Mouse (Mus musculus) myocyte (in vitro differentiated cells): ENCODE measurements around the gene Sipa1l1. TPM values are rescaled to one million over a fixed set of nuclear protein-coding genes. Genes with fewer than 3 reads are reported as not detected.

ENCODE experiments used
- H3K27me3 ChIP-seq: one replicate; pipeline ENCODE4 v1.6.1; 2011; ENCODE audit not compliant: control insufficient read depth, insufficient read depth, insufficient read length
- H3K36me3 ChIP-seq: one replicate; pipeline ENCODE4 v1.6.1; 2011; ENCODE audit not compliant: control insufficient read depth, insufficient read depth
- H3K4me2 ChIP-seq: one replicate; pipeline ENCODE4 v1.6.1; 2011; ENCODE audit warnings: low read depth, control low read depth
- H3K4me3 ChIP-seq: one replicate; pipeline ENCODE4 v1.5.1; 2011; ENCODE audit warnings: mild to moderate bottlenecking, control low read depth, moderate library complexity
- H3K79me2 ChIP-seq: one replicate; pipeline ENCODE4 v1.6.1; 2011; ENCODE audit not compliant: control insufficient read depth, insufficient read depth
- H3ac ChIP-seq: one replicate; pipeline ENCODE4 v1.6.1; 2011; ENCODE audit not compliant: control insufficient read depth, insufficient read length
- CEBPB ChIP-seq: IDR thresholded peaks from 2 replicates; pipeline ENCODE4 v1.6.1; 2011; ENCODE audit warnings: mild to moderate bottlenecking, moderate library complexity; ENCODE audit not compliant: poor library complexity, insufficient read depth, severe bottlenecking
- E2F4 ChIP-seq: IDR thresholded peaks from one replicate; pipeline ENCODE4 v1.6.1; 2011; ENCODE audit warnings: mild to moderate bottlenecking, control low read depth, moderate library complexity; ENCODE audit not compliant: insufficient read depth
- MAX ChIP-seq: IDR thresholded peaks from one replicate; pipeline ENCODE4 v1.6.1; 2011; ENCODE audit warnings: low read depth, mild to moderate bottlenecking, control low read depth
- MYOD1 ChIP-seq, 3 experiments: IDR thresholded peaks; one replicate each; pipeline ENCODE4 v1.6.1; 2011; ENCODE audit warnings: control low read depth in 2 of 3, low read depth in 2 of 3, mild to moderate bottlenecking in 2 of 3, moderate library complexity in 1 of 3; ENCODE audit not compliant: insufficient read length in 2 of 3, control insufficient read depth in 1 of 3
- MYOG ChIP-seq, 3 experiments: IDR thresholded peaks; one replicate each; pipeline ENCODE4 v1.6.1; 2011; ENCODE audit warnings: control low read depth in 2 of 3, low read depth in 2 of 3, mild to moderate bottlenecking in 2 of 3; ENCODE audit not compliant: insufficient read length in 2 of 3, control insufficient read depth in 1 of 3, insufficient read depth in 1 of 3
- POLR2A ChIP-seq: IDR thresholded peaks from one replicate; pipeline ENCODE4 v1.6.1; 2011; ENCODE audit warnings: low read depth, mild to moderate bottlenecking, control low read depth, moderate library complexity; ENCODE audit not compliant: insufficient read length
- POLR2AphosphoS2 ChIP-seq: IDR thresholded peaks from one replicate; pipeline ENCODE4 v1.6.1; 2011; ENCODE audit warnings: low read depth, control low read depth; ENCODE audit not compliant: insufficient read length
- REST ChIP-seq: IDR thresholded peaks from one replicate; pipeline ENCODE4 v1.6.1; 2011; ENCODE audit warnings: mild to moderate bottlenecking, control low read depth, moderate library complexity; ENCODE audit not compliant: insufficient read depth, insufficient read length
- SRF ChIP-seq: IDR thresholded peaks from one replicate; pipeline ENCODE4 v1.6.1; 2011; ENCODE audit warnings: low read depth; ENCODE audit not compliant: control insufficient read depth, insufficient read length
- TCF12 ChIP-seq: IDR thresholded peaks from one replicate; pipeline ENCODE4 v1.6.1; 2011; ENCODE audit warnings: mild to moderate bottlenecking, control low read depth; ENCODE audit not compliant: poor library complexity, insufficient read depth, severe bottlenecking
- TCF3 ChIP-seq: IDR thresholded peaks from one replicate; pipeline ENCODE4 v1.6.1; 2011; ENCODE audit warnings: low read depth, control low read depth; ENCODE audit not compliant: insufficient read length
- USF1 ChIP-seq: IDR thresholded peaks from one replicate; pipeline ENCODE4 v1.6.1; 2011; ENCODE audit warnings: low read depth, mild to moderate bottlenecking, control low read depth, moderate library complexity
- polyA plus RNA-seq: library from polyadenylated mRNA; unstranded; fragments of >200 nt; fragmentation: generic; extraction: Trizol; gene quantifications from one replicate; pipeline ENCODE4 v1.2.1, GENCODE M21; 2012; ENCODE audit warnings: missing spikeins

Gene Sipa1l1
- polyA plus RNA-seq, 1 experiment, result 22.5 TPM

- Histone ChIP-seq H3K4me2 (no peak overlapping the region), H3K36me3 (no peaks in the 10 kb centered on the region), H3ac (no peak overlapping the region), H3K4me3 (no peak overlapping the region), H3K79me2 (no peaks in the 10 kb centered on the region), H3K27me3 (no peaks in the 10 kb centered on the region)
- TF ChIP-seq POLR2A (no peak), SRF (peak; percentile 61), MYOD1 (IDR thresholded peaks at IDR 0.05; ENCODE audit: control insufficient read depth in 1 of 3, insufficient read length in 2 of 3, low read depth in 2 of 3) (peak in 1 of 3 experiments; percentile 12), E2F4 (no peak), TCF12 (no peak), TCF3 (no peak), USF1 (no peak), CEBPB (no peak), MYOG (IDR thresholded peaks at IDR 0.05; ENCODE audit: control insufficient read depth in 1 of 3, insufficient read depth in 1 of 3, insufficient read length in 2 of 3, low read depth in 2 of 3) (peak in 1 of 3 experiments; percentile 3)
Observed at GRCm38 (mm10) chr12:82409686-82410472, 240.8 kb downstream of the Sipa1l1 start.

DNA sequence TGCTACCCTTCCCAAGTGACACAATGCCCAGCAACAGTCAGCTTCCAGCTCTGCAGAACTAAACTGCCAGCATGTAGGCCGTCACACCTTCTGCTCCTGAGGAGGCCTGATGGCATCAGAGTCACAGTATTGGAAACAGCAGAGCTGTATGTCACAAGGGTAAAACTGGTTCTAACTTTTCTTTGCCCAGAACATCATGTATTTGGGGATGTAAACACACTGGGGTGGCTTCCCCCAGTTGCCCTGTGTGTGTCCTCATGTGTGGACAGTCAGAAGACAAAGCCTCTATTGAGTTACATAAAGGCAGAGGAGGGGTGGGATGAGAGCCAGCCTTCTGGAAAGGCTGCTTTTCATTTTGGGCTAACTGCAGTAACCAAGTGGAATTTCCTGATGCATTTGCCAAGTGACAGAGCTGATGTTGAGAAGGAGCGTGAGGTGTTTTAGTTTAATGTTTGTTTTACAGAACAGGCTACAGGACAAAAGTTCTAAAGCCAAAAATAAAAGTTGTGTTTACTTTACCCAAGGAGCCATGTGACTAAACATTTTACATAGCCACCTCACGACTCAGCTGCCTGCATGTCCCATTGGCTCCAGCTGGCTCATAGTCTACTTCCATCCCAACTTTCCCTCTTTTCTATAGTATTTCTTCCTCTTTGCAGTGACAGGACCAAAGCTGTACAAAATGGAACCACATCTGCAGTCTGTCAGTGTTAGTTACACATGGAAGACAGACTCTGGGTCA lies 243.3 kb downstream of the Sipa1l1 start:
- Histone ChIP-seq H3K4me2 (no peak overlapping the region), H3K27me3 (no peaks in the 10 kb centered on the region), H3ac (no peak overlapping the region), H3K4me3 (no peak overlapping the region), H3K79me2 (no peaks in the 10 kb centered on the region), H3K36me3 (peaks cover 8% of the 10 kb centered on the region)
- TF ChIP-seq TCF12 (no peak), CEBPB (no peak)

DNA sequence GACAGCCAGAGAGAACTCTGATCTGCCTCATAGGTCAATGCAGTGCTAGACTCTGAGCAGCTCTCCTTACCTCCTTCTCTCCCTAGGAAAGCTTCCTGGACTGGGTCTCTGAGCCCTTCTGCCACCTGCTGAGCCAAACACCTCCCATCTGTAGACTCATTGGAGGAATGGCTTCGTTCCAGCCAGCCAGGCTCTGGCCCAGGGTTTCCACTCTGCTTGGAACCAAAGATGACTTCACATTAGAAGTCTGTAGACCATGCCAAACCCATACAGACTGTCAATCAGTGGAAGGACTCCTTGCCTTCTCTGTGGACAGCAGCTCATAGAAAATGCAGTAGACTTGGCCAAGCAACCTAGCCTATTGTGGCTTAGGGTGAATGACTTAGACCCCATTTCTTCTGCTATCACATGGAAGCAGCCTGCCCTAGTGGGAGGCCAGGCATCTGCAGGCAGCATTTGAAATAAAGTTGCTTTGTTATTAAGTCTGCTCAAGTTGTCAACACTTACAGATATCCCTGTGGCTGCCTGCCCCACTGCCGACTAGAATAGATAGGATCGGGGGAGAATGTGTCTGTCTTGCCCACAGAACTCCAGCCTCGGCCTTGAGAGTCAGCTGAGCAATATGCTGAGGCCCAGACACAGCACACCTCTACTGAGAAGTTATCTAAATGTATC lies 246.7 kb downstream of the Sipa1l1 start:
- H3K79me2 ChIP-seq, result no peaks in the 10 kb centered on the region
- no peak for TF ChIP-seq TCF12
- no peak for TF ChIP-seq CEBPB
- TF ChIP-seq SRF, result no peak
- TF ChIP-seq MAX, result no peak
- no peak for TF ChIP-seq E2F4
- no peak for TF ChIP-seq TCF3
- TF ChIP-seq REST, result no peak
- TF ChIP-seq POLR2A, result no peak
- TF ChIP-seq MYOD1 (IDR thresholded peaks at IDR 0.05; ENCODE audit: control insufficient read depth in 1 of 3, insufficient read length in 2 of 3, low read depth in 2 of 3), result no peak
- no peak for TF ChIP-seq POLR2AphosphoS2
- TF ChIP-seq MYOG (IDR thresholded peaks at IDR 0.05; ENCODE audit: control insufficient read depth in 1 of 3, insufficient read depth in 1 of 3, insufficient read length in 2 of 3, low read depth in 2 of 3), result no peak
- TF ChIP-seq USF1, result no peak
- no peaks in the 10 kb centered on the region for H3K27me3 ChIP-seq
- no peak overlapping the region for H3K4me2 ChIP-seq
- H3ac ChIP-seq, result no peak overlapping the region
- H3K4me3 ChIP-seq, result no peak overlapping the region
- peaks cover 15% of the 10 kb centered on the region for H3K36me3 ChIP-seq

DNA sequence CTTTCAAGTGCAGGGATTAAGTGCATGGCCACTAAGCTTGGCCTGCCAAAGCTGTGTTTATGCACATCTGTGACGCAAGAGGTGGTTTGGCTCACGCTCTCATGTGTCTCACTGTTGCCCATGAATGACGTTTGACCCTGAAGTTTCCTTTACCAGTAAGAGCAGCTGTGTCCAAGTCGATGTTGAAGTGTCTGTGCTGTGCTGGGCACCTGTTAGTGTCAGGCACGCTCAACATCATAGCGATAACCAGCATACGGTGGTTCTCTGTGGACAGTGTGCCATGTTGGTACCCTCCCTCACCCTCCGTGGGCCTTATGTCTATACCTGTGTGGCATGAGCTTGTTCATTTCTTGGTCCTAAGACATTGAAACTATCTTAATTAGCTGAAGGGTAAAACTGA lies 249.9 kb downstream of the Sipa1l1 start:
- H3K36me3 ChIP-seq, result peaks cover 33% of the 10 kb centered on the region
- no peak overlapping the region for H3ac ChIP-seq
- H3K4me3 ChIP-seq, result no peak overlapping the region
- TF ChIP-seq MYOG (IDR thresholded peaks at IDR 0.05; ENCODE audit: control insufficient read depth in 1 of 3, insufficient read depth in 1 of 3, insufficient read length in 2 of 3, low read depth in 2 of 3) (peak in 1 of 3 experiments; percentile 48), CEBPB (0 out of 2 replicates have a peak, but pooled peaks have one; percentile 22), POLR2A (no peak), MYOD1 (IDR thresholded peaks at IDR 0.05; ENCODE audit: control insufficient read depth in 1 of 3, insufficient read length in 2 of 3, low read depth in 2 of 3) (peak in 2 of 3 experiments; percentile 81 to 88), POLR2AphosphoS2 (no peak)
- no peak overlapping the region for H3K4me2 ChIP-seq
- H3K27me3 ChIP-seq, result no peaks in the 10 kb centered on the region
- no peaks in the 10 kb centered on the region for H3K79me2 ChIP-seq

GRCm38 (mm10) chr12:82424783-82425182 lies 255.7 kb downstream of the Sipa1l1 start:
- peaks cover 21% of the 10 kb centered on the region for H3K36me3 ChIP-seq
- no peaks in the 10 kb centered on the region for H3K27me3 ChIP-seq
- H3K79me2 ChIP-seq, result no peaks in the 10 kb centered on the region
- no peak overlapping the region for H3K4me2 ChIP-seq
- H3K4me3 ChIP-seq, result no peak overlapping the region
- H3ac ChIP-seq, result no peak overlapping the region
- TF ChIP-seq E2F4, result no peak
- no peak for TF ChIP-seq POLR2AphosphoS2
- no peak for TF ChIP-seq TCF3
- TF ChIP-seq SRF, result no peak
- TF ChIP-seq POLR2A, result no peak
- no peak for TF ChIP-seq MAX
- no peak for TF ChIP-seq USF1
- TF ChIP-seq TCF12, result no peak
- TF ChIP-seq MYOD1 (IDR thresholded peaks at IDR 0.05; ENCODE audit: control insufficient read depth in 1 of 3, insufficient read length in 2 of 3, low read depth in 2 of 3), result no peak
- TF ChIP-seq CEBPB, result no peak
- TF ChIP-seq MYOG (IDR thresholded peaks at IDR 0.05; ENCODE audit: control insufficient read depth in 1 of 3, insufficient read depth in 1 of 3, insufficient read length in 2 of 3, low read depth in 2 of 3), result no peak
- TF ChIP-seq REST, result no peak
